Mouse (Mus musculus) ES-Bruce4 (cell line): ENCODE measurements around the gene Auts2.

Source experiments
- CTCF ChIP-seq: IDR thresholded peaks from one replicate; pipeline ENCODE4 v1.8.1; 2011; ENCODE audit warnings: low read depth, low read length
- EP300 ChIP-seq: IDR thresholded peaks from 2 replicates; pipeline ENCODE4 v1.6.1; 2011; ENCODE audit warnings: low read depth, low read length; ENCODE audit not compliant: insufficient read depth
- POLR2A ChIP-seq: IDR thresholded peaks from one replicate; pipeline ENCODE4 v1.8.1; 2011; ENCODE audit warnings: low read length; ENCODE audit not compliant: insufficient read depth

- TF ChIP-seq CTCF: no peak
- no peak for TF ChIP-seq POLR2A
- no peak for TF ChIP-seq EP300
Measured at GRCm38 (mm10) chr5:131727909-131728308, 815.2 kb downstream of the Auts2 start.
